In the genomic region with DNA sequence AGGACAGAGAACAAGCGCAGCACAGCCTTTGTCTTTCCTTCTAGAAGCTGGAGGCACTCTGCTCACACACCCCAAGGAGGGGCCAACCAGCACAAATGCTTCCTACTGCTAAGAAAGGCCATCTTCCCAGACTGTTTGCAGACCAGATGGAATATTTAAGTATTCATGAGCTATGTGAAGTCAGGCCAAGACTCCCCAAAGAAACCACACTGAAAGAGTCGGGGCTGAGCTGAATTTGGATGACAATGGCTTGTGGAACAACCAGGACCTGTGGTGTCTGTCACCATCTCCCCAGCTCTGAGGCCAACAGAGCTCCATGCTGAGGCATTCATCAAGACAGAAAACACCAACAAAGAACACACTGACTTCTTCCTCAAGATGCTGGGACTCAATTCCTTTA, we compare ENCODE assay signal across 10 mouse cellular contexts.
A peak's percentile ranks its signal among the peaks of the same experiment; 100 is the strongest.
DNase-seq lines count a peak whose midpoint lies in the region; ATAC-seq lines count a peak whose summit lies in the region.
"Had no signal": no experiment of that assay in that cellular context is flagged by ENCODE, and none has a peak within 500 bp of the region (broad histone marks: within the 10 kb centered on the region; RNA-seq: fewer than 3 reads in every experiment).

No protein-coding gene starts in this region.

- no peak overlapping the region for H3K4me3 ChIP-seq in hindbrain, embryonic 11.5 days (ENCODE audit: low read depth, low read length)
- no peak overlapping the region for H3K4me3 ChIP-seq in midbrain, embryonic 15.5 days
- H3K4me3 ChIP-seq: liver, embryonic 15.5 days; myocyte had no signal

- WGBS in hindbrain, embryonic 11.5 days = 32% methylated on average over 2 of the region's 2 CpGs
- 14% methylated on average over 2 of the region's 2 CpGs for WGBS in midbrain, embryonic 15.5 days

- H3K27ac ChIP-seq in hindbrain, embryonic 11.5 days (ENCODE audit: low read depth, low read length) = 0 out of 2 replicates have a peak overlapping the region, but pooled peaks have one; percentile 51
- 0 out of 2 replicates have a peak overlapping the region, but pooled peaks have one; percentile 1 for H3K27ac ChIP-seq in midbrain, embryonic 15.5 days
- H3K27ac ChIP-seq: liver, embryonic 15.5 days had no signal

- ATAC-seq in frontal cortex, adult (ENCODE audit: low TSS enrichment) = peak; percentile 87
- peak; percentile 95 for ATAC-seq in hindbrain, embryonic 11.5 days (ENCODE audit: low FRiP score)
- ATAC-seq in midbrain, embryonic 15.5 days (replicated peaks) = peak; percentile 77

- no peak for DNase-seq in frontal cortex, postnatal 14 days (ENCODE audit: low spot score in 2 of 2)
- peak; percentile 99 for DNase-seq in R1 (ENCODE audit: low read depth, low spot score)
- peak; percentile 39 for DNase-seq in hindbrain, embryonic 11.5 days (ENCODE audit: low spot score)
- DNase-seq in spleen, postnatal 14 days (ENCODE audit: low spot score in 2 of 2) = no peak
- no peak for DNase-seq in thymus, postnatal 0 days (ENCODE audit: low spot score)
- no peak for DNase-seq in thymus, postnatal 25 days

- H3K4me1 ChIP-seq in hindbrain, embryonic 11.5 days (replicated peaks; ENCODE audit: control insufficient read depth, insufficient read depth, low read length) = no peaks in the 10 kb centered on the region
- 0 out of 2 replicates have a peak, but pooled peaks cover 5% of the 10 kb centered on the region for H3K4me1 ChIP-seq in midbrain, embryonic 15.5 days
- H3K4me1 ChIP-seq: liver, embryonic 15.5 days had no signal

- H3K36me3 ChIP-seq in hindbrain, embryonic 11.5 days (ENCODE audit: control insufficient read depth, insufficient read depth, low read length) = no peaks in the 10 kb centered on the region
- peaks cover 46% of the 10 kb centered on the region for H3K36me3 ChIP-seq in midbrain, embryonic 15.5 days (replicated peaks)

- no peak overlapping the region for H3K4me2 ChIP-seq in hindbrain, embryonic 11.5 days (replicated peaks; ENCODE audit: low read depth, low read length)
- no peak overlapping the region for H3K4me2 ChIP-seq in midbrain, embryonic 15.5 days
- H3K4me2 ChIP-seq: liver, embryonic 15.5 days had no signal

- no peaks in the 10 kb centered on the region for H3K27me3 ChIP-seq in hindbrain, embryonic 11.5 days (ENCODE audit: control insufficient read depth, insufficient read depth, low read length)
- H3K27me3 ChIP-seq in midbrain, embryonic 15.5 days (replicated peaks) = no peaks in the 10 kb centered on the region
- H3K27me3 ChIP-seq: liver, embryonic 15.5 days had no signal

- no peaks in the 10 kb centered on the region for H3K9me3 ChIP-seq in hindbrain, embryonic 11.5 days (ENCODE audit: control insufficient read depth, low read length)
- H3K9me3 ChIP-seq in midbrain, embryonic 15.5 days = no peaks in the 10 kb centered on the region
- H3K9me3 ChIP-seq: liver, embryonic 15.5 days had no signal

- H3K9ac ChIP-seq in hindbrain, embryonic 11.5 days (ENCODE audit: low read depth, low read length) = no peak overlapping the region
- H3K9ac ChIP-seq in midbrain, embryonic 15.5 days = no peak overlapping the region
- H3K9ac ChIP-seq: liver, embryonic 15.5 days had no signal

Comparison
In these comparisons a context has a peak if more than half of its experiments do, and no peak if none do; other contexts are left out.
1. DNase-seq: peak in R1 (single experiment) and hindbrain, embryonic 11.5 days (single experiment); none in frontal cortex, postnatal 14 days (0 of 2), spleen, postnatal 14 days (0 of 2), thymus, postnatal 0 days (single experiment) and thymus, postnatal 25 days (single experiment).
2. Peak in every context shown above with its lines, with median percentiles within 50 percentile points of each other: ATAC-seq.